Mouse (Mus musculus) heart, postnatal 36 days (tissue): ENCODE data around the gene Tceal7. TPM values are rescaled to one million over a fixed set of nuclear protein-coding genes. Genes with fewer than 3 reads are reported as not detected.
A peak's percentile ranks its signal among the peaks of the same experiment; 100 is the strongest.
"Not testable (repeated sequence)": the region's sequence is repeated elsewhere in the genome, so short reads cannot be mapped to it uniquely, and the experiment has no call there.

Source experiments
- DNase-seq, 2 experiments: peaks; one replicate each; pipeline ENCODE4 v3.0.0; 2021 to 2022
- intact Hi-C: fragments of 180-260 bp; cut with DNase I; formaldehyde crosslinking; loops from one replicate; pipeline ENCODE4 v1.15.1; 2025
- total RNA-seq, 2 experiments: library from RNA; stranded (reverse); gene quantifications; 2 replicates each; pipeline ENCODE4 v1.2.3; 2021

Tceal7 gene
- total RNA-seq: 1 to 10 TPM in 1 of 2 experiments, not detected in 1; 1.1 TPM

- DNase-seq, intact Hi-C loops: not testable (repeated sequence)
These were observed at the start of gene Tceal7, which contains the start of gene Bex1 for GRCm38 (mm10) chrX:136214729-136215677. Gene Tceal7 (plus strand): TSS chrX:136214779. Gene Bex1 (minus strand): TSS chrX:136215513.

GRCm38 (mm10) chrX:136170625-136171024 is 44.0 kb upstream of the Tceal7 start:
- DNase-seq: no peak
- intact Hi-C loops: loop anchor here (5.0 kb wide), 1 partner anchor 77 kb away; the partner anchor contains the start of gene Tceal9

GRCm38 (mm10) chrX:136171189-136172117 is 43.1 kb upstream of the Tceal7 start:
- intact Hi-C loops: loop anchor here (5.0 kb wide), 1 partner anchor 76 kb away; the partner anchor contains the start of gene Tceal9
- DNase-seq: peak; percentile 40 to 45

DNA sequence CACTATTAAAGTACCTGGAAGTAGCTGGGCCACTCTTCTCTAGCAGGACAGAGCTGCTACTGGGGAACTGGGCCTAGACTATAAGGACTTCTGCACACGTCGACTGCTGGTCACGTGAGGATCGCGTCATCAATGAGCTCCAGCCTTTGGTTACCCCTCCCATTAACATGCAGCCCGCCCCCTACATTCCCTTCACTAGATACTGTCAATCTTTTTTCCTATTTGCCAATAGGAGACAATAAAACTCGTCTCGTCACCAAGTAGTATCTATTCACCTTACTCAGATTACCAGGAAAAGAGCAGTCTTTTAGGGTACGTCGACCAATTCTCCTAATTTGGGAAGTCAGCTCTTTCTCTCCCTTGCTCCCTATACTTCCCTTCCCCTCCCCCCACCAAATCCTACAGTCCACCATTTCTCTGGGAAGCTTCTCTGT is 42.4 kb upstream of the Tceal7 start, which contains the start of gene Tceal8:
Gene Tceal8, minus strand, starts transcription at position 225 of the 434 bp plus-strand sequence.
- DNase-seq: peak; percentile 64 to 69
- intact Hi-C loops: loop anchor here (5.0 kb wide), 1 partner anchor 75 kb away; the partner anchor contains the start of gene Tceal9

- DNase-seq: no peak
- intact Hi-C loops: loop anchor here (5.0 kb wide), 1 partner anchor 75 kb away; the partner anchor contains the start of gene Tceal9
These were observed 41.8 kb upstream of the Tceal7 start for GRCm38 (mm10) chrX:136172786-136173185.

DNA sequence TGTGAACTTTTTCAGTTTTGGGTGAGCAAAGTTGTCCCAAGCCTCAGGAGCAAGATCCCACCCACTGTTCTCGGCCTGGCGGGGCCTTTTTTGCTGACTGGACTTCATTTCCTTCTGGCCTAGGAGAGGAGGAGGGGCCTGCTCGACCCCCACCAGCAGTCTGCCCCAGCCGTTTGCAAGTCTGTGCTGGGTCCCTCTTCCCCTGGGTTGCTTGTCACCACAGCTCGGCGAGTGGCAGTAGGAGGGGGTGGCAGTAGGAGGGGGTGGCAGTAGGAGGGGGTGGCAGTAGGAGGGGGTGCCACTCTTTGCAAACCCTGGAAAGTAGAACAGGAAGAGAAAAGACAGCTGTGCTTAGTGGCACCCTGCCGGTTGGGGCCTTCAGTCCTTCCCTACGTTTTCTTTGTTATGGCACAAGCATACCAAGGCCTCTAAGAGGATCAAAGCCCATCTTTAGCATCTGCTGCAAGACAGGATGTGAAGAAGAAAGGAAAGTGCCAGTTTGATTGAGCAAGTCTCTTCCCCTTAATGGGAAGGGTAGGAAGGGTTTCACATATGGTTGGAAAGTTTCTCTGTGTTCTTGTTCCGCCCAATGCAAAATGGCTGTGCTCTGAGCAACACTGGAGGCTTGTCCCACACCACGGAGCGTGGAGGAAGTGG is 33.6 kb upstream of the Tceal7 start:
- no peak for DNase-seq
- intact Hi-C loops: no loop called here

DNA sequence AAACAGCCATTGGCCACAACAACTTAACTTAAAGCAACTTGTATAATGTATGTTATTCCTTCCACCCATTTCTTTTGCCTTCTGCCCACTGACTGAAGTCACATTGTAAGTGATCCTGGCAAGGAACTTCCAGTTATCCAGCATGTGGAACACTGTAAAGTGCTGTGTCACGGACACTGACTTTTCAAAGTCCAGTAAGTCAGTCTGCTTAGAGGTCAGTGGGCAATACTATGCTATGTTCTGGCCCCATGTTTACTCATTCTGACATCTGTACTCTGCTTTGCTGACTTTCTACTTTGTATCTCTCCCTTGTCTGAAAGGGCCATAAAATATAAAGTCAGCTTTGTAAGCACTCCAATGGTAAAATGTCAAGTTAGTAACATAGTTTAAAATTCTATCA is 31.5 kb upstream of the Tceal7 start:
- intact Hi-C loops: no loop called here
- no peak for DNase-seq

DNA sequence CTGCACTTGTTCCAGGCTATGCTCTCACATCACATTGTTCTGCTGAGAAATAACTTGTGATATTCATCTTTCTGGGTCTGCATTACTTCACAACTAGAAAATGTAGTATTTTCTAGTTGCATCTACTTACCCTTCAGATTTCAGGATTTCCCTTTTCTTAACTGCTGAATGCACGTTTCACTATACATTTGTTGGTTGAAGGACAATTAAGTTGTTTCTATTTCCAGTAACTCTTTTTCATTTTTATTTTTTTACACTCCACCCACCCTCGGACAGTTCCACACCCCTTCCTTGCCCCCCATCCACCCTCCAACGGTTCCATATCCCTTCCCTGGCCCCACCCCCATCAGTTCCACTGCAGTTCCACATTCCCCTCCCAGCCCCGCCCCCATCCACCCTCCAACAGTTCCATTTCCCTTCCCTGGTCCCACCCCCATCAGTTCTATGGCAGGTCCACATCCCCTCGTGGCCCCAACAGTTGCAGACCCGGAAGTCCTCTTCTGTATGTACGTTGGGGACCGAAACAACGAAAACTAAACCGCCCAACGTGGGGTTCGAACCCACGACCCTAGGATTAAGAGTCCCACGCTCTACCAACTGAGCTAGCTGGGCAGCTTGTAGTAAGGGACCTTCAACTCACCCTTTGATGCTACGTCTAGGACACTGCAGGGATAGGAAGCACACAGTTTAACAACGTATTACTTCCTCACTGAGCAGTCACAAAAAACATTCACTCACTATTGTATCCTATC is 19.2 kb upstream of the Tceal7 start:
- DNase-seq: no peak
- intact Hi-C loops: loop anchor here (5.0 kb wide), 1 partner anchor 127 kb away; no protein-coding TSS in a partner anchor

DNA sequence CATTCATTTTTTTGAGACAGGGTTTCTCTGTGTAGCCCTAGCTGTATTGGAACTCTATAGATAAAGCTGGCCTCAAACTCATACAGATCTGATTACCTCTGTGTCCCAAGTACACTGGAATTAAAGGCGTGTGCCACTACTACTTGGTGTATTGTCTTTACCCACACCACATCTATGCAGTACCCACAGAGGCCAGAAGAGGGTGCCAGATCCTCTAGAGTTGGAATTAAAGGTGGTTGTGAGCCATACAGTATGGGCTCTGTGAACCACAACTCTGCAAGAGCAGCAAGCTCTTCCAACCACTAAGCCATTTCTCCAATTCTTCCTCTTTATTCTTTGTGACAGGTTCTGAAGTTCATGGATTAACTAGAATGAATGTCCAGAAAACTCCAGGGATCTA is 17.7 kb upstream of the Tceal7 start:
- DNase-seq: peak; percentile 21 to 28
- intact Hi-C loops: loop anchor here (2.0 to 5.0 kb wide), 2 partner anchors 108 to 125 kb away; no protein-coding TSS in a partner anchor

- DNase-seq: no peak
- intact Hi-C loops: no loop called here
These were observed 11.3 kb upstream of the Tceal7 start for GRCm38 (mm10) chrX:136203257-136203656.

DNA sequence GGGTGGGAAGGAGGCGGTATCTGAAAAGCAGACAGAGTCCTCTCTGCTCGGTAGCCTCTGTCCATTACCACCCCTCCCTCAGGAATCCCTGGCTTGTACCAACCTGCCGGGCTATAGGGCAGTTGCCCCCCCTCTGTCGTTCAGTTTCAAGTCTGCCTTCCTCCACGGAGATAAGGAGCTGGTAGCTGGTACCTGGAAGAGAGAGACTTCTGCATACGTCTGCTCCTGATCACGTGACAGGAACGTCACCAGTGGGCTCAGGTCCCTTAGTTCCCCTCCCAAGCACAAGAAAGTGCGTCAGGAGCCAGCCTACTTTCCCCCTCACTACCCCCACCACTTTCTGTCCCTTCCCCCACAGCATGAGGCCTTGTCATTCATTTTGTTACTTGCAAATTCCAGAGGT is 10.9 kb upstream of the Tceal7 start, which contains the start of gene Tceal5:
Gene Tceal5, minus strand, starts transcription at position 213 of the 403 bp plus-strand sequence.
- peak in 1 of 2 experiments; percentile 5 for DNase-seq
- intact Hi-C loops: no loop called here

- no peak for DNase-seq
- intact Hi-C loops: no loop called here
These were observed 10.2 kb upstream of the Tceal7 start for GRCm38 (mm10) chrX:136204406-136204805.

- intact Hi-C loops: no loop called here
These were observed 1.2 kb upstream of the Tceal7 start for GRCm38 (mm10) chrX:136213396-136213795.

GRCm38 (mm10) chrX:136216303-136216702 is 1.7 kb downstream of the Tceal7 start:
- DNase-seq: no peak
- intact Hi-C loops: no loop called here

More at GRCm38 (mm10) chrX:136213396-136213795, 1.2 kb upstream of the Tceal7 start:
- DNase-seq: no peak

DNA sequence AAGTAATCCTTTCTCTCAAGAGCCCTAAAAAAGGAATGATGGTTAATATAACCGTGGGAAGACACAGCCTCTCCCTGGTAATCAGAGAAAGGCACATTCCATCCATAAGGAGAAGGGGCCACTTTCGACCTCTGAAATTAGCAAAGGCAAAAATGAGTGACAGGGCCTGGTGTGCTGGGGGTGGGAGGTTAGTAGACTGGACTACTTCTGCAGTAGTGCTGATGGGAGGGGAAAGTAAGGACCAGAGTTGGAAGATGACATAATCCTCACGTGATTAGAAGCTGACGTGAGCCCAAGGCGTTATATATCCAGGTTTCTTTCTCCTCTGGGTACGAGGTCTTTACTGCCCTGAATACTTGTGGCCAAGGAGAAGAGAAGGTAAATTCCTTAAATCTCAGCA is 9.1 kb downstream of the Tceal7 start:
- DNase-seq: no peak
- intact Hi-C loops: no loop called here

DNA sequence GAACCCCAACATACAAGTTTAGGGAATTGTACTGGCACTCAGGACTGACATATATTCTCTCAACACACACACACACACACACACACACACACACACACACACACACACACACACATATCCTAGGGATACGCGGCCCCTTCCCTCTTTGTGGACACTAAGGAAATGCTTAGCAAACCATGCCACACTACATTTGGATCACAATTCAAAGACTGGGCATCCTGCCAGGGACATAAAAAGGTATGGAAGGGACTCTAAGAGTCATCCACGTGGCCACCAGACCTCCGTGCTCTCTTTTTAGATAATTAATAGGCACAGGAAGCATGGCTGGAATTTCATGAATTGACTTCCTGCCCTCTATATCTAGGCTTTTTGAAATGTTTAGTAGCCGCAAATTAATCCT is 13.2 kb downstream of the Tceal7 start:
- no peak for DNase-seq

DNA sequence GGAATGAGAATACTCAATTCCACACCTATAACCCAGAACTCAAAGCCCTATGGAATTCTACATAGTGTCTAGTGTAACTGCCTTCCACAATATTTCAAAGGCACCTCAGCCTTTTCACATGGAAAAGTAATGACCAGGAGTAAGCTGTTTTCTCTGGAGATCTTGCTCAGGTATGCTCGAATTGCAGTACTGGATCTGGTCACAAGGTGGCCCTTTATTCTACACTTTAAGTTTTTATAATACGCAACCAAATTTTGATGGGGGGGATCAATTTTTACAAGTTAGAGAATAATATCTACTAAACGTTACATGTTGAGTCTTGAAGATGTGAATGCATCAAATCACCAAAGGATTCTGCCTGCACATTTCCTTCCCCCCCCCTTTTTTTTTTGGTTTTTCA is 23.5 kb downstream of the Tceal7 start:
- intact Hi-C loops: loop anchor here (1.0 to 5.0 kb wide), 2 partner anchors 66 to 84 kb away; no protein-coding TSS in a partner anchor
- DNase-seq: peak; percentile 22 to 56

More for the DNA sequence above, 13.2 kb downstream of the Tceal7 start:
- intact Hi-C loops: no loop called here

GRCm38 (mm10) chrX:136243181-136243580 is 28.6 kb downstream of the Tceal7 start:
- no peak for DNase-seq
- intact Hi-C loops: no loop called here
